Mouse (Mus musculus) myocyte (in vitro differentiated cells): ENCODE results near the gene Bbs1.

ENCODE experiments used
- CEBPB ChIP-seq: IDR thresholded peaks from 2 replicates; pipeline ENCODE4 v1.6.1; 2011; ENCODE audit warnings: mild to moderate bottlenecking, moderate library complexity; ENCODE audit not compliant: poor library complexity, insufficient read depth, severe bottlenecking
- E2F4 ChIP-seq: IDR thresholded peaks from one replicate; pipeline ENCODE4 v1.6.1; 2011; ENCODE audit warnings: mild to moderate bottlenecking, control low read depth, moderate library complexity; ENCODE audit not compliant: insufficient read depth
- MAX ChIP-seq: IDR thresholded peaks from one replicate; pipeline ENCODE4 v1.6.1; 2011; ENCODE audit warnings: low read depth, mild to moderate bottlenecking, control low read depth
- MYOD1 ChIP-seq, 3 experiments: IDR thresholded peaks; one replicate each; pipeline ENCODE4 v1.6.1; 2011; ENCODE audit warnings: control low read depth in 2 of 3, low read depth in 2 of 3, mild to moderate bottlenecking in 2 of 3, moderate library complexity in 1 of 3; ENCODE audit not compliant: insufficient read length in 2 of 3, control insufficient read depth in 1 of 3
- MYOG ChIP-seq, 3 experiments: IDR thresholded peaks; one replicate each; pipeline ENCODE4 v1.6.1; 2011; ENCODE audit warnings: control low read depth in 2 of 3, low read depth in 2 of 3, mild to moderate bottlenecking in 2 of 3; ENCODE audit not compliant: insufficient read length in 2 of 3, control insufficient read depth in 1 of 3, insufficient read depth in 1 of 3
- POLR2A ChIP-seq: IDR thresholded peaks from one replicate; pipeline ENCODE4 v1.6.1; 2011; ENCODE audit warnings: low read depth, mild to moderate bottlenecking, control low read depth, moderate library complexity; ENCODE audit not compliant: insufficient read length
- POLR2AphosphoS2 ChIP-seq: IDR thresholded peaks from one replicate; pipeline ENCODE4 v1.6.1; 2011; ENCODE audit warnings: low read depth, control low read depth; ENCODE audit not compliant: insufficient read length
- TCF12 ChIP-seq: IDR thresholded peaks from one replicate; pipeline ENCODE4 v1.6.1; 2011; ENCODE audit warnings: mild to moderate bottlenecking, control low read depth; ENCODE audit not compliant: poor library complexity, insufficient read depth, severe bottlenecking
- USF1 ChIP-seq: IDR thresholded peaks from one replicate; pipeline ENCODE4 v1.6.1; 2011; ENCODE audit warnings: low read depth, mild to moderate bottlenecking, control low read depth, moderate library complexity

- TF ChIP-seq MYOD1 (IDR thresholded peaks at IDR 0.05; ENCODE audit: control insufficient read depth in 1 of 3, insufficient read length in 2 of 3, low read depth in 2 of 3) (no peak), POLR2A (no peak), TCF12 (no peak), MAX (no peak), POLR2AphosphoS2 (no peak), CEBPB (no peak), E2F4 (no peak), MYOG (IDR thresholded peaks at IDR 0.05; ENCODE audit: control insufficient read depth in 1 of 3, insufficient read depth in 1 of 3, insufficient read length in 2 of 3, low read depth in 2 of 3) (no peak), USF1 (no peak)
These were observed 31.2 kb upstream of the Bbs1 start for GRCm38 (mm10) chr19:4937444-4938310.
